Mouse (Mus musculus) embryonic facial prominence, embryonic 11.5 days (tissue): ENCODE data around the gene Hibadh. TPM values are rescaled to one million over a fixed set of nuclear protein-coding genes. Genes with fewer than 3 reads are reported as not detected.

Experiments used
- ATAC-seq: fragments of 200-750 bp; cut with Nextera tagmentation; replicated peaks from 2 replicates; pipeline ENCODE4 v1.8.0; 2017; ENCODE audit warnings: low read depth; ENCODE audit not compliant: insufficient number of reproducible peaks, low FRiP score, low TSS enrichment
- DNase-seq: peaks from one replicate; pipeline ENCODE4 v3.0.0-alpha.2; 2015; ENCODE audit warnings: low spot score
- H3K27ac ChIP-seq: fragments of 300-500 bp; sonication (generic); replicated peaks from 2 replicates; pipeline ENCODE4 v1.5.1; 2014; ENCODE audit warnings: mild to moderate bottlenecking, low read depth, low read length, control low read depth
- H3K27me3 ChIP-seq: fragments of 300-500 bp; sonication (generic); 2 replicates; pipeline ENCODE4 v1.6.1; 2014; ENCODE audit warnings: mild to moderate bottlenecking, low read length, moderate library complexity, mixed read lengths; ENCODE audit not compliant: control insufficient read depth, insufficient read depth
- H3K36me3 ChIP-seq: fragments of 300-500 bp; sonication (generic); replicated peaks from 2 replicates; pipeline ENCODE4 v1.6.1; 2014; ENCODE audit warnings: low read depth, mild to moderate bottlenecking, low read length, moderate library complexity, mixed read lengths; ENCODE audit not compliant: control insufficient read depth, insufficient read depth
- H3K4me1 ChIP-seq: fragments of 300-500 bp; sonication (generic); 2 replicates; pipeline ENCODE4 v1.6.1; 2014; ENCODE audit warnings: low read length, mixed read lengths; ENCODE audit not compliant: control insufficient read depth, insufficient read depth
- H3K4me2 ChIP-seq: fragments of 300-500 bp; sonication (generic); 2 replicates; pipeline ENCODE4 v1.6.1; 2014; ENCODE audit warnings: low read depth, mild to moderate bottlenecking, control low read depth, low read length, moderate library complexity
- H3K4me3 ChIP-seq: fragments of 300-500 bp; sonication (generic); 2 replicates; pipeline ENCODE4 v1.5.1; 2014; ENCODE audit warnings: low read depth, low read length, control low read depth
- H3K9ac ChIP-seq: fragments of 300-500 bp; sonication (generic); replicated peaks from 2 replicates; pipeline ENCODE4 v1.6.1; 2014; ENCODE audit warnings: mild to moderate bottlenecking, control low read depth, low read length
- H3K9me3 ChIP-seq: fragments of 300-500 bp; sonication (generic); replicated peaks from 2 replicates; pipeline ENCODE4 v1.6.1; 2016; ENCODE audit warnings: mild to moderate bottlenecking, low read length, inconsistent platforms, mixed read lengths; ENCODE audit not compliant: control insufficient read depth
- whole genome bisulfite sequencing: fragments of 180-500 bp; shearing (Covaris S2); extraction: QIAGEN DNeasy Blood & Tissue Kit; methylation state at CpG from one replicate; pipeline ENCODE4 v1.1.7; 2014; 5-methylcytosine and 5-hydroxymethylcytosine counted together
- polyA plus RNA-seq: library from polyadenylated mRNA; unstranded; fragments of >200 nt; fragmentation: Nextera tagmentation; extraction: Ambion mirVana; gene quantifications from 2 replicates; pipeline ENCODE4 v1.2.1, GENCODE M21; 2014

Hibadh gene
- polyA plus RNA-seq, 1 experiment from 2014 or later, result 60.5 TPM

GRCm38 (mm10) chr6:52542464-52542863 is 97.7 kb downstream of the Hibadh start:
- ATAC-seq, result no peak
- Histone ChIP-seq H3K27me3 (no peaks in the 10 kb centered on the region), H3K9ac (no peak overlapping the region), H3K4me1 (no peaks in the 10 kb centered on the region), H3K36me3 (no peaks in the 10 kb centered on the region; the same call in 1 of the 2 replicates), H3K4me3 (no peak overlapping the region), H3K27ac (no peak overlapping the region), H3K9me3 (no peaks in the 10 kb centered on the region), H3K4me2 (no peak overlapping the region)
- WGBS, result 87% methylated on average over 5 of the region's 5 CpGs
- DNase-seq, result no peak

GRCm38 (mm10) chr6:52539911-52540310 is 100.3 kb downstream of the Hibadh start:
- no peak for DNase-seq
- H3K4me3 ChIP-seq, result no peak overlapping the region
- no peaks in the 10 kb centered on the region; the same call in 1 of the 2 replicates for H3K36me3 ChIP-seq
- H3K27me3 ChIP-seq, result no peaks in the 10 kb centered on the region
- no peak overlapping the region for H3K4me2 ChIP-seq
- H3K4me1 ChIP-seq, result no peaks in the 10 kb centered on the region
- no peak overlapping the region for H3K9ac ChIP-seq
- no peaks in the 10 kb centered on the region for H3K9me3 ChIP-seq
- ATAC-seq, result no peak
- WGBS, result 29% methylated on average over 2 of the region's 2 CpGs
- H3K27ac ChIP-seq, result no peak overlapping the region

DNA sequence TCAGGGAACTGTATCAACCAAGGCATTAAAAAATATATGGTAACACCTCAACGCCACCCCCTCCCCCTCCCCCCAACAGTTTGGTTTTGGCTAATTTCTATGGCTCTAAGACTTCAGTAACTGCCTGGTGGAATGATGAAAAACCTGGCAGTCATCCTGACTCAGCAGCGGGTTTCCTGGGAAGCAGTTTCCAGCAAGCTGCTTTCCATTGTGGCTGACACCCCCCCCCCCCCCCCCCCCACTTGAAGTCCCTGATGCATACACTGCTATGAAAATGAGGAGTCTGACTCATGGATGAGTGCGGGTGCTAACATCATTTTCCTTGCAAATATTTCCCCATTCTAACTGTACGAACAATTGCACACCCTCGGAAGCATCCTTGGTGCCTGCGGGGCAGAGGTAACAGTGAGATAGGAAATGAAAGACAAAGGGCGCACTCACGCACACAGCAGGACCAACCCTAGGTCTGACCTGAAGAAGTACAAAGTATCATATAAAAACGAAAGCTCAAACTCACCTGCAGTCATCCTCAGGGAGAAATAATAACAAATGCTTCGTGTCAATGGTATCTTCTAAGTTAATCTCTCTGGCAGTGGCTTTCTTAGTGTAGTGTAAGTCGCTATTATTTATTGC is 105.0 kb downstream of the Hibadh start:
- Histone ChIP-seq H3K9ac (no peak overlapping the region), H3K9me3 (no peaks in the 10 kb centered on the region), H3K27me3 (no peaks in the 10 kb centered on the region), H3K4me1 (no peaks in the 10 kb centered on the region), H3K27ac (no peak overlapping the region), H3K4me2 (no peak overlapping the region), H3K4me3 (no peak overlapping the region), H3K36me3 (no peaks in the 10 kb centered on the region; the same call in 1 of the 2 replicates)
- 82% methylated on average over 11 of the region's 11 CpGs for WGBS
- no peak for ATAC-seq
- DNase-seq, result no peak

- Histone ChIP-seq H3K27ac (no peak overlapping the region), H3K27me3 (no peaks in the 10 kb centered on the region), H3K4me2 (no peak overlapping the region), H3K9ac (no peak overlapping the region), H3K4me1 (no peaks in the 10 kb centered on the region), H3K4me3 (no peak overlapping the region), H3K9me3 (no peaks in the 10 kb centered on the region), H3K36me3 (no peaks in the 10 kb centered on the region)
- WGBS, result 82% methylated on average over 8 of the region's 8 CpGs
- ATAC-seq (no peak), DNase-seq (no peak)
Observed at GRCm38 (mm10) chr6:52532144-52532492, 108.1 kb downstream of the Hibadh start.

GRCm38 (mm10) chr6:52531366-52532143 is 108.6 kb downstream of the Hibadh start:
- Histone ChIP-seq H3K4me3 (no peak overlapping the region), H3K9ac (no peak overlapping the region), H3K27me3 (no peaks in the 10 kb centered on the region), H3K4me1 (no peaks in the 10 kb centered on the region), H3K27ac (no peak overlapping the region), H3K4me2 (no peak overlapping the region), H3K36me3 (no peaks in the 10 kb centered on the region), H3K9me3 (no peaks in the 10 kb centered on the region)
- WGBS, result 86% methylated on average over 19 of the region's 19 CpGs
- DNase-seq (no peak), ATAC-seq (no peak)

DNA sequence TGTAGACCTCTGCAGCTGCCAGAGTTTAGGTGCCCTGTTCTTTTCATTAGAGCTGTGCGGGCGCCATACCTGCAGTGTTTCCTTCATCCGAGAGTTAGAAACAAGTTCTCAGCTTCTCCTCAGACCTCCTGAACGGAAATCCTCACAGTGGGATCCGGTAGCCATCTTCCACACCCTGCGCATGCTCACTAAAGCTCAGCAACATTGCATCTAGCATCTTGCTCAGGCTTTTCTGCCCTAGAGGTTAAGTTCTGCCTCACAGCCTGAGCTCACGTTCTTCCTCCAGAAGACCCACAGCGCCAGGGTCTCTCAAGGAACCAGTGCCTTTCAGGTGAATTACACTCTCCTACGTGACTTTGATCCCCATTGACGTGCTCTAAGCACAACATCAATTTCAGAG is 109.3 kb downstream of the Hibadh start:
- H3K9me3 ChIP-seq, result no peaks in the 10 kb centered on the region
- DNase-seq (no peak), ATAC-seq (no peak)
- 90% methylated on average over 10 of the region's 10 CpGs for WGBS
- H3K27me3 ChIP-seq, result no peaks in the 10 kb centered on the region
- H3K4me3 ChIP-seq, result no peak overlapping the region
- H3K9ac ChIP-seq, result no peak overlapping the region
- no peak overlapping the region for H3K4me2 ChIP-seq
- H3K27ac ChIP-seq, result no peak overlapping the region
- H3K4me1 ChIP-seq, result no peaks in the 10 kb centered on the region
- H3K36me3 ChIP-seq, result no peaks in the 10 kb centered on the region

GRCm38 (mm10) chr6:52524226-52524625 is 116.0 kb downstream of the Hibadh start:
- 41% methylated on average over 2 of the region's 2 CpGs for WGBS
- H3K4me1 ChIP-seq, result no peaks in the 10 kb centered on the region
- no peaks in the 10 kb centered on the region for H3K36me3 ChIP-seq
- no peak overlapping the region for H3K27ac ChIP-seq
- H3K4me3 ChIP-seq, result no peak overlapping the region
- no peak overlapping the region for H3K9ac ChIP-seq
- H3K9me3 ChIP-seq, result no peaks in the 10 kb centered on the region
- no peaks in the 10 kb centered on the region for H3K27me3 ChIP-seq
- DNase-seq (no peak), ATAC-seq (no peak)
- H3K4me2 ChIP-seq, result no peak overlapping the region

DNA sequence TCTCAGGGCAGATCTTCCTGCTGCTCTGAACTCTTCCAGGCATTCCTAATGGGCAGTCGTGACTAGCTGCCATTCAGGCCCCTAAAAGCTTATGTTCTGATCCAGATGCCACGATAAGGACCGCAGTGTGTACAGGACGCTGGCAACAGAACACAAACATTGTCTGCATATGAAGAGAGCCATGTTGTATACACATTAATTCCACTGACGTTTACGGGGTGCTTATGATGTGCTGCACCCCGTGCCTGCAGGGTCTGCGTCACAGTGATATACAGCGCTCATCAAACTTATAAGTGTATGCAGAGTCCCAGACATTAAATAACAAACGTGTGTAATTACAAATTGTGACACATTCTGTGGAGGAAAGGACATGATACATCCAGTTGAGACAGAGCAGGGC is 121.5 kb downstream of the Hibadh start:
- WGBS, result 89% methylated on average over 10 of the region's 10 CpGs
- ATAC-seq, result no peak
- no peak for DNase-seq

More for the DNA sequence above, 121.5 kb downstream of the Hibadh start:
- no peaks in the 10 kb centered on the region for H3K9me3 ChIP-seq
- H3K9ac ChIP-seq, result no peak overlapping the region
- H3K27ac ChIP-seq, result no peak overlapping the region
- no peak overlapping the region for H3K4me2 ChIP-seq
- H3K4me1 ChIP-seq, result no peaks in the 10 kb centered on the region
- H3K36me3 ChIP-seq, result no peaks in the 10 kb centered on the region
- no peak overlapping the region for H3K4me3 ChIP-seq
- no peaks in the 10 kb centered on the region for H3K27me3 ChIP-seq
